Mouse (Mus musculus): ENCODE measurements at regions not wholly inside any gene's neighbourhood (a gene's known extent, or its start where the extent isn't known, plus 50 kb on each side); places are given as distances from the start of the nearest gene placed in this dataset.

DNA sequence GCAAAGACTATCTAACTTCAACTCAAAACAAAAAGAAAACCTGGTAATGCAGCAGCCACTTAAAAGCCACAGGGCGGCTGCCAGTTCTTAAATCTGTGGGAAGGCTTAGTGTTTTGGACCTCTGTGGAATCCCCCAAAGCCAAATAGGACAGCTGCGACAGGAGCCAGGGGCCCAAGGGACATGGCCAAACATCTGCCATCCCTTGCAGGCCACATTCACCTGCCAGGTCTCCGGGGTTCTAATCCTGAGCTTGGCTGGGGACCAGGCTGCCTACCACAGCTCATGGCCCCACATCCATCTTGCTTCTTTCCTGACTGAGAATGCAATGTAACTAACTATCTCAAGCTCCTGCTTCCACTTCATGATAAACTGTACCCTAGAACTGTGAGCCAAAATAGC is 206.3 kb upstream of the Map3k1 start:
- TF ChIP-seq CTCF (IDR thresholded peaks at IDR 0.05; ENCODE audit: control insufficient read depth, insufficient read depth, low read length): no peak
- TF ChIP-seq POLR2A (IDR thresholded peaks at IDR 0.05; ENCODE audit: borderline replicate concordance, control insufficient read depth, low read depth, low read length): no peak
